Mouse (Mus musculus): ENCODE data around the gene Bex3.

Gene Bex3

GRCm38 (mm10) chrX:136269743-136270392 lies at the start of gene Bex3:
Gene Bex3 (plus strand): TSS chrX:136270253.
- DNase-seq = peak; percentile 44

- no peak for DNase-seq
These were observed 46.3 kb upstream of the Bex3 start for GRCm38 (mm10) chrX:136223714-136224113.

- DNase-seq = peak; percentile 21
These were observed 42.3 kb upstream of the Bex3 start for GRCm38 (mm10) chrX:136227768-136228167.

GRCm38 (mm10) chrX:136238118-136238517 lies 31.9 kb upstream of the Bex3 start:
- DNase-seq = peak; percentile 33

GRCm38 (mm10) chrX:136243181-136243580 lies 26.9 kb upstream of the Bex3 start:
- no peak for DNase-seq

GRCm38 (mm10) chrX:136244574-136245229 lies 25.4 kb upstream of the Bex3 start, which contains the start of gene Tceal9:
Gene Tceal9 (plus strand): TSS chrX:136245079.
- DNase-seq = peak; percentile 90

GRCm38 (mm10) chrX:136245521-136246071 lies 24.5 kb upstream of the Bex3 start:
- peak; percentile 56 for DNase-seq

- DNase-seq = no peak
These were observed 21.2 kb upstream of the Bex3 start for GRCm38 (mm10) chrX:136248811-136249210.

GRCm38 (mm10) chrX:136249671-136250070 lies 20.4 kb upstream of the Bex3 start:
- DNase-seq = no peak

GRCm38 (mm10) chrX:136252023-136252729 lies 17.9 kb upstream of the Bex3 start:
- no peak for DNase-seq

GRCm38 (mm10) chrX:136267720-136268119 lies 2.3 kb upstream of the Bex3 start:
- DNase-seq = no peak

- DNase-seq = no peak
These were observed 1.9 kb upstream of the Bex3 start for GRCm38 (mm10) chrX:136268173-136268572.

- DNase-seq = peak; percentile 71
These were observed 499 bp downstream of the Bex3 start for GRCm38 (mm10) chrX:136270393-136271111.

GRCm38 (mm10) chrX:136274542-136274941 lies 4.5 kb downstream of the Bex3 start:
- no peak for DNase-seq

- no peak for DNase-seq
These were observed 5.3 kb downstream of the Bex3 start for GRCm38 (mm10) chrX:136275386-136275785.

GRCm38 (mm10) chrX:136277577-136277976 lies 7.5 kb downstream of the Bex3 start:
- no peak for DNase-seq

GRCm38 (mm10) chrX:136278401-136278800 lies 8.3 kb downstream of the Bex3 start:
- DNase-seq = no peak

GRCm38 (mm10) chrX:136279410-136279809 lies 9.4 kb downstream of the Bex3 start:
- no peak for DNase-seq

GRCm38 (mm10) chrX:136290817-136291281 lies 20.8 kb downstream of the Bex3 start:
- DNase-seq = peak; percentile 84

GRCm38 (mm10) chrX:136304295-136304694 lies 34.2 kb downstream of the Bex3 start:
- peak; percentile 40 for DNase-seq

GRCm38 (mm10) chrX:136306196-136306595 lies 36.1 kb downstream of the Bex3 start:
- no peak for DNase-seq

- DNase-seq = peak; percentile 28
These were observed 43.2 kb downstream of the Bex3 start for GRCm38 (mm10) chrX:136313303-136313702.

Measured in retina, postnatal 1 day (tissue).